Mouse (Mus musculus): ENCODE measurements around the gene Nbea. TPM values are rescaled to one million over a fixed set of nuclear protein-coding genes. Genes with fewer than 3 reads are reported as not detected.

Nbea gene
- polyA plus RNA-seq, 1 experiment from 2014 or later, result 22.5 TPM

GRCm38 (mm10) chr3:55890574-55890973, 292.9 kb downstream of the Nbea start:
- no peak overlapping the region for H3K9ac ChIP-seq (replicated peaks)

GRCm38 (mm10) chr3:55889227-55889626, 294.3 kb downstream of the Nbea start:
- no peak for ATAC-seq (ENCODE audit: insufficient number of reproducible peaks, insufficient read depth, low FRiP score, low TSS enrichment, low read depth)
- Histone ChIP-seq H3K4me3 (replicated peaks) (no peak overlapping the region), H3K27me3 (no peaks in the 10 kb centered on the region), H3K9ac (replicated peaks) (no peak overlapping the region), H3K9me3 (no peaks in the 10 kb centered on the region), H3K36me3 (no peaks in the 10 kb centered on the region), H3K4me2 (no peak overlapping the region), H3K4me1 (replicated peaks) (peaks cover 17% of the 10 kb centered on the region), H3K27ac (no peak overlapping the region)
- WGBS, result 30% methylated on average over 4 of the region's 4 CpGs

More at GRCm38 (mm10) chr3:55890574-55890973, 292.9 kb downstream of the Nbea start:
- ATAC-seq (ENCODE audit: insufficient number of reproducible peaks, insufficient read depth, low FRiP score, low TSS enrichment, low read depth), result no peak
- Histone ChIP-seq H3K27ac (no peak overlapping the region), H3K27me3 (no peaks in the 10 kb centered on the region), H3K4me2 (no peak overlapping the region), H3K36me3 (no peaks in the 10 kb centered on the region), H3K4me3 (replicated peaks) (no peak overlapping the region), H3K4me1 (replicated peaks) (peaks cover 17% of the 10 kb centered on the region), H3K9me3 (no peaks in the 10 kb centered on the region)
- WGBS, result 87% methylated on average over 5 of the region's 5 CpGs

GRCm38 (mm10) chr3:55887829-55888210, 295.7 kb downstream of the Nbea start:
- H3K27ac ChIP-seq, result no peak overlapping the region
- 28% methylated on average over 2 of the region's 2 CpGs for WGBS

GRCm38 (mm10) chr3:55887193-55887828, 296.2 kb downstream of the Nbea start:
- no peak for ATAC-seq (ENCODE audit: insufficient number of reproducible peaks, insufficient read depth, low FRiP score, low TSS enrichment, low read depth)
- H3K4me2 ChIP-seq, result no peak overlapping the region
- no peaks in the 10 kb centered on the region for H3K9me3 ChIP-seq
- WGBS, result 63% methylated on average over 10 of the region's 10 CpGs
- no peaks in the 10 kb centered on the region for H3K27me3 ChIP-seq
- H3K36me3 ChIP-seq, result no peaks in the 10 kb centered on the region
- no peak overlapping the region for H3K4me3 ChIP-seq (replicated peaks)
- H3K4me1 ChIP-seq (replicated peaks), result peaks cover 17% of the 10 kb centered on the region
- no peak overlapping the region for H3K27ac ChIP-seq
- H3K9ac ChIP-seq (replicated peaks), result no peak overlapping the region

More at GRCm38 (mm10) chr3:55887829-55888210, 295.7 kb downstream of the Nbea start:
- peaks cover 17% of the 10 kb centered on the region for H3K4me1 ChIP-seq (replicated peaks)
- no peak overlapping the region for H3K4me3 ChIP-seq (replicated peaks)
- H3K27me3 ChIP-seq, result no peaks in the 10 kb centered on the region
- H3K4me2 ChIP-seq, result no peak overlapping the region
- no peaks in the 10 kb centered on the region for H3K36me3 ChIP-seq
- no peak overlapping the region for H3K9ac ChIP-seq (replicated peaks)
- H3K9me3 ChIP-seq, result no peaks in the 10 kb centered on the region
- no peak for ATAC-seq (ENCODE audit: insufficient number of reproducible peaks, insufficient read depth, low FRiP score, low TSS enrichment, low read depth)

- Histone ChIP-seq H3K4me2 (no peak overlapping the region), H3K36me3 (peaks cover 5% of the 10 kb centered on the region; the same call in 1 of the 2 replicates), H3K27me3 (no peaks in the 10 kb centered on the region), H3K9me3 (no peaks in the 10 kb centered on the region), H3K27ac (no peak overlapping the region), H3K4me3 (replicated peaks) (no peak overlapping the region), H3K4me1 (replicated peaks) (no peaks in the 10 kb centered on the region), H3K9ac (replicated peaks) (no peak overlapping the region)
- 77% methylated on average over 5 of the region's 5 CpGs for WGBS
- no peak for ATAC-seq (ENCODE audit: insufficient number of reproducible peaks, insufficient read depth, low FRiP score, low TSS enrichment, low read depth)
These were observed 310.3 kb downstream of the Nbea start for GRCm38 (mm10) chr3:55872944-55873924.

- no peak overlapping the region for H3K4me2 ChIP-seq
- no peak for ATAC-seq (ENCODE audit: insufficient number of reproducible peaks, insufficient read depth, low FRiP score, low TSS enrichment, low read depth)
- peaks cover 11% of the 10 kb centered on the region; the same call in 1 of the 2 replicates for H3K36me3 ChIP-seq
- no peaks in the 10 kb centered on the region for H3K4me1 ChIP-seq (replicated peaks)
- H3K9me3 ChIP-seq, result no peaks in the 10 kb centered on the region
- no peak overlapping the region for H3K4me3 ChIP-seq (replicated peaks)
- H3K27ac ChIP-seq, result no peak overlapping the region
- 94% methylated on average over 7 of the region's 7 CpGs for WGBS
- no peaks in the 10 kb centered on the region for H3K27me3 ChIP-seq
- no peak overlapping the region for H3K9ac ChIP-seq (replicated peaks)
These were observed 331.0 kb downstream of the Nbea start for GRCm38 (mm10) chr3:55852488-55852887.

- Histone ChIP-seq H3K4me2 (no peak overlapping the region), H3K27me3 (no peaks in the 10 kb centered on the region), H3K9me3 (no peaks in the 10 kb centered on the region), H3K4me3 (replicated peaks) (no peak overlapping the region), H3K4me1 (replicated peaks) (peaks cover 6% of the 10 kb centered on the region; the same call in 1 of the 2 replicates), H3K36me3 (peaks cover 4% of the 10 kb centered on the region; the same call in 1 of the 2 replicates), H3K9ac (replicated peaks) (no peak overlapping the region), H3K27ac (no peak overlapping the region)
- no peak for ATAC-seq (ENCODE audit: insufficient number of reproducible peaks, insufficient read depth, low FRiP score, low TSS enrichment, low read depth)
- WGBS, result 78% methylated on average over 1 of the region's 1 CpGs
These were observed 336.4 kb downstream of the Nbea start for GRCm38 (mm10) chr3:55847115-55847514.

GRCm38 (mm10) chr3:55837188-55837587, 346.3 kb downstream of the Nbea start:
- Histone ChIP-seq H3K27ac (no peak overlapping the region), H3K4me2 (no peak overlapping the region), H3K9me3 (peaks cover 3% of the 10 kb centered on the region; the same call in 1 of the 2 replicates), H3K4me1 (replicated peaks) (peaks cover 3% of the 10 kb centered on the region; the same call in 1 of the 2 replicates), H3K27me3 (no peaks in the 10 kb centered on the region), H3K36me3 (no peaks in the 10 kb centered on the region), H3K4me3 (replicated peaks) (no peak overlapping the region), H3K9ac (replicated peaks) (no peak overlapping the region)
- ATAC-seq (ENCODE audit: insufficient number of reproducible peaks, insufficient read depth, low FRiP score, low TSS enrichment, low read depth), result no peak
- 82% methylated on average over 3 of the region's 3 CpGs for WGBS

- Histone ChIP-seq H3K9me3 (peaks cover 3% of the 10 kb centered on the region; the same call in 1 of the 2 replicates), H3K4me2 (no peak overlapping the region), H3K9ac (replicated peaks) (no peak overlapping the region), H3K4me1 (replicated peaks) (0 out of 2 replicates have a peak, but pooled peaks cover 4% of the 10 kb centered on the region), H3K27ac (no peak overlapping the region), H3K4me3 (replicated peaks) (no peak overlapping the region), H3K36me3 (no peaks in the 10 kb centered on the region), H3K27me3 (no peaks in the 10 kb centered on the region)
- 57% methylated on average over 4 of the region's 4 CpGs for WGBS
- ATAC-seq (ENCODE audit: insufficient number of reproducible peaks, insufficient read depth, low FRiP score, low TSS enrichment, low read depth), result no peak
These were observed 348.3 kb downstream of the Nbea start for GRCm38 (mm10) chr3:55835207-55835606.

- H3K4me1 ChIP-seq (replicated peaks), result peaks cover 17% of the 10 kb centered on the region
- H3K4me2 ChIP-seq, result no peak overlapping the region
- ATAC-seq (ENCODE audit: insufficient number of reproducible peaks, insufficient read depth, low FRiP score, low TSS enrichment, low read depth), result no peak
- WGBS, result 13% methylated on average over 5 of the region's 5 CpGs
- no peak overlapping the region for H3K9ac ChIP-seq (replicated peaks)
- no peaks in the 10 kb centered on the region for H3K9me3 ChIP-seq
- H3K27me3 ChIP-seq, result no peaks in the 10 kb centered on the region
- H3K27ac ChIP-seq, result no peak overlapping the region
- H3K36me3 ChIP-seq, result no peaks in the 10 kb centered on the region
- H3K4me3 ChIP-seq (replicated peaks), result no peak overlapping the region
These were observed 353.3 kb downstream of the Nbea start for GRCm38 (mm10) chr3:55830226-55830625.
